Mouse (Mus musculus): ENCODE results near the gene Ddit4l. TPM values are rescaled to one million over a fixed set of nuclear protein-coding genes. Genes with fewer than 3 reads are reported as not detected.
"Not testable (repeated sequence)": the region's sequence is repeated elsewhere in the genome, so short reads cannot be mapped to it uniquely, and the experiment has no call there.

Gene Ddit4l
- total RNA-seq, 2 experiments from 2014 or later = 0.67 to 1.6 TPM

GRCm38 (mm10) chr3:137644947-137645346, 23.5 kb downstream of the Ddit4l start:
- DNase-seq = no peak
- intact Hi-C loops (cut with DNase I) = no loop called here

GRCm38 (mm10) chr3:137647427-137648100, 26.2 kb downstream of the Ddit4l start:
- intact Hi-C loops (cut with DNase I) = no loop called here
- DNase-seq = no peak

GRCm38 (mm10) chr3:137649112-137649511, 27.7 kb downstream of the Ddit4l start:
- no peak for DNase-seq
- intact Hi-C loops (cut with DNase I) = no loop called here

GRCm38 (mm10) chr3:137652853-137653252, 31.4 kb downstream of the Ddit4l start:
- intact Hi-C loops (cut with DNase I) = no loop called here
- no peak for DNase-seq

GRCm38 (mm10) chr3:137671224-137671623, 49.8 kb downstream of the Ddit4l start, which contains the start of gene Gm21962:
Gm21962 (plus strand) TSS chr3:137671524.
- intact Hi-C loops (cut with DNase I); DNase-seq: not testable (repeated sequence)

Small RNA genes within 50 kb of the gene (microRNA-seq; reads per million reads assigned to microRNA genes)
- 0 reads per million in 2 experiments for gene Gm22468

Other genes starting within 250 kb of the Ddit4l start
- gene Gm21962, start 49.9 kb downstream of the Ddit4l start, total RNA-seq (2021) = not detected
- 100 to 1,000 TPM; 153 to 154 TPM for gene H2afz, start 242.9 kb downstream of the Ddit4l start, total RNA-seq (2021)
- 10 to 100 TPM; 12.1 to 12.8 TPM for gene Dnajb14, start 246.1 kb downstream of the Ddit4l start, total RNA-seq (2021)

All from heart, postnatal 10 days (tissue).